Mouse (Mus musculus): ENCODE data around the gene Wdcp. TPM values are rescaled to one million over a fixed set of nuclear protein-coding genes. Genes with fewer than 3 reads are reported as not detected.
"Not testable (repeated sequence)": the region's sequence is repeated elsewhere in the genome, so short reads cannot be mapped to it uniquely, and the experiment has no call there.

Gene Wdcp
- total RNA-seq, 2 experiments from 2014 or later = 10.5 to 10.7 TPM

DNA sequence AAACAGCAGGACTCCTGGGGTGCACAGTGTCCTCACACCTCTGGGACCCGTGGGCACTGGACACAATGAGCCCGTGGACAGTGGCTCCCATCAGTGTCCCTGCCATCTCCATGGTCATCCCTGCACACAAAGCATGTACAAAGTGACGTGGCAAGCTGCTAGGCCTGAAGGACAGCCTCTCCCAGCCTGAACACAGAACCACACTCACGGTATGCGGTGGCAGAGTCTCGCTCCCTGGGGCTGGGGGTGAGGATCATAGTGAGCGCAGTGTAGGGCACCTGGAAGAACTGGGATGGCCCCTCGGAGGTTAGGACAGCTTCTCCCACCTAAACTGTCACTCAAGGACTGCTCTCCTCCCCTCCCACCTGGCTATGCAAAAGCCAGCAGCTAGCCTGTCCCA lies 25.8 kb downstream of the Wdcp start:
- DNase-seq (ENCODE audit: low spot score in 2 of 2) = no peak

GRCm38 (mm10) chr12:4871260-4871659 lies 28.2 kb downstream of the Wdcp start:
- DNase-seq (ENCODE audit: low spot score in 2 of 2) = no peak

DNA sequence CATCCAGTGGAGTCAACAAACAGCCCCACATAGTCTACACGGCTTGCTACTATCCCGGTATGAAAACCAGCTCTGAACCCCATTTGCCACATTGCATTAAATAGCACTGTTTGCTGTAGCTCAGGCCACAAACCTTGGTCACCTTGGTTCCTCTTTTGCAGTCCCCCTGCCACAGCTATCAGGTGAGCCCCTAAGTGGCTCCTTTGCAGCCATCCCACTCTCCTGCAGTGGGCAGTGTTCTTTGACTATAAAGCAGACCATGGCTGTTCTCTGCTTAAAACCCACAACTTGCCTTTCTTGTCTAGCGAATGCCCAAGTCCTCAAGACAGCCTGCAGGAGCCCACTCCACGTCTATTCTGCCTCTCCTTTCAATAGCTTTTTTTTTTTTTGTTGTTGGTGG lies 29.2 kb downstream of the Wdcp start:
- no peak for DNase-seq (ENCODE audit: low spot score in 2 of 2)

GRCm38 (mm10) chr12:4872983-4873477 lies 29.9 kb downstream of the Wdcp start:
- no peak for DNase-seq (ENCODE audit: low spot score in 2 of 2)

GRCm38 (mm10) chr12:4873531-4873930 lies 30.4 kb downstream of the Wdcp start:
- DNase-seq (ENCODE audit: low spot score in 2 of 2) = no peak

GRCm38 (mm10) chr12:4874161-4874927 lies 31.2 kb downstream of the Wdcp start, which contains the start of gene Mfsd2b:
TSS of gene Mfsd2b (minus strand) at chr12:4874359.
- DNase-seq (ENCODE audit: low spot score in 2 of 2) = peak; percentile 51 to 71

- DNase-seq (ENCODE audit: low spot score in 2 of 2) = no peak
Measured at GRCm38 (mm10) chr12:4875623-4876022, 32.5 kb downstream of the Wdcp start.

- no peak for DNase-seq (ENCODE audit: low spot score in 2 of 2)
Measured at GRCm38 (mm10) chr12:4878296-4878783, 35.2 kb downstream of the Wdcp start.

DNA sequence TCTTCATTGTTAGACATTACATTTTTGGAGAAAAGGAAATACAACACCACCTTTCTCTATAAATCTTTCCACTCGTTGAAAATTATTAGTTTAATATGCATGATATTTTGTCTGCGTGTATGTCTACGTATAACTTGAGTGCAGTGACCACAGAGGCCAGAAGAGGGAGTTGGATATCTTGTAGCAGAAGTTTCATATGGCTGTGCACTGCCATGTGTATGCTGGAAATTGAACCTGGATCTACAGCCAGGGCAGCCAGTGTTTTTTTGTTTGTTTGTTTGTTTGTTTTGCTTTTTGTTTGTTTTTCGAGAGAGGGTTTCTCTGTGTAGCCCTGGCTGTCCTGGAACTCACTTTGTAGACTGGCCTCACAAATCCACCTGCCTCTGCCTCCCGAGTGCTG lies 35.9 kb downstream of the Wdcp start:
- DNase-seq (ENCODE audit: low spot score in 2 of 2) = no peak

GRCm38 (mm10) chr12:4882086-4882485 lies 39.0 kb downstream of the Wdcp start:
- DNase-seq (ENCODE audit: low spot score in 2 of 2) = no peak

- DNase-seq (ENCODE audit: low spot score in 2 of 2) = no peak
Measured at GRCm38 (mm10) chr12:4885062-4885461, 42.0 kb downstream of the Wdcp start.

- DNase-seq (ENCODE audit: low spot score in 2 of 2) = not testable (repeated sequence)
Measured at GRCm38 (mm10) chr12:4886581-4886980, 43.5 kb downstream of the Wdcp start.

DNA sequence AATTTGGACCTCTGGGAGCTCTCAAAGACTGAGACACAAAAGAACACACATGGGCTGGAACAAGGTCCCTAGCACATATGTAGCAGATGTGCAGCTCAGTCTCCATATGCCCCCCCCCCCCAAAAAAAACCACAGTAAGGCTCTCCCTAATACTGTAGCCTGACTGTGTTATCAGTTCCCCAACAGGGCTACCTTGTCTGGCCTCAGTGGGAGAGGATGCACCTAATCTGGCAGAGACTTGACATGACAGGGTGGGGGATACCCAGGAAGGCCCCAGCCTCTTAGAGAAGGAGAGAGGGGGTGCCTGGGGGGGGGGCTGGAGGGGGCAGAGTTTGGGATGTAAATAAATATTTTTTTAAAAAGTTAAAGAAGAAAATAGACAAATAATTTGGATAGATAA lies 45.6 kb downstream of the Wdcp start:
- no peak for DNase-seq (ENCODE audit: low spot score in 2 of 2)

DNA sequence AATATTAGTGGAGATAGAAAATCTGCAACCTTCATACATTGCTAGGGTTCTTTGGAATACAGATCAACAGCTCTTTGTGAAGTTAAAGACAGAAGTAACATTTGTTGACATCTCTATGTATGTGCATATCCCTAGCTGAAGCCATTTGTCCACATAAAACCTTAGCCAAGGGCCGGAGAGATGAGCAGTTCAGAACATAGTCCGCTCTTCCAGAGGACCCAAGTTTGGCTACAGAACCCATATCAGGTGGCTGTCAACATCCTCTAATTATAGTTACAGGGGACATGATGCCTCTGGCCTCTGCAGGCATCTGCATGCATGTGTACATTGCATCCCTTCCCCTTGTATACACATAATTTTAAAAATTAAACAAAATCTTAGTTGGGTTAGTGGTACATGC lies 46.1 kb downstream of the Wdcp start:
- no peak for DNase-seq (ENCODE audit: low spot score in 2 of 2)

DNA sequence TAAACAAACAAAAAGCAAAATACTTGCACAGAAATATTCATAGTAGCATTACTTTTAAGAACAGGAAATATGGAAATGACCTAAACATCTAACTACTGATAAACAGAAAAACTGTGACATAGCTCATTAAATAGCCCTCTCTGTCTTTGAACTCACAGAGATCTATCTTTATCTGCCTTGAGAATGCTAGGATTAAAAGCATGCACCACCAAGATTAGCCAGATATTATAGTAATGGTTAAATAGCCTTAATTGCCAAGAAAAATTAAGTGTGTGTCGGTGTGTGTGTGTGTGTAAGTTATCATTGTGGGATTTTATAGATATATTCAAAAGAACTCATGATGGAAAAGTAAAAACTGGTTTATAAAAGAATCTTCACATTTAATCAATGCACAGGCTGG lies 46.8 kb downstream of the Wdcp start:
- DNase-seq (ENCODE audit: low spot score in 2 of 2) = no peak

DNA sequence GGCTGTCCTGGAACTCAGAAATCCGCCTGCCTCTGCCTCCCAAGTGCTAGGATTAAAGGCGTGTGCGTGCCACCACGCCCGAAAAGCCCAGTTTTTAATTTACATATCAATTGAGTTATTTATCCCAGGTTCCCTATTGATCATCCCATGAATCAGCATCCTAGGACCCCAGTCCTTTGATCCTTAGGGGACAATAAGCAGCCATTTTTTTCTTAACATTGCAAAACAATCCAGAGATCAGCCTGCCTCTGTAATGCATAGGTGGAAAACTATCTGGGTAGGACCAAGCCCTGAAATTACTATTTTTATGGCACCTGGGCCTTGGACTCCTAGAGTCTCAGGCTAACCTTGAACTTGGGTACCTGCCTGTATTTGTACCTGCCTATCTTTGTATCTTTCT lies 54.9 kb downstream of the Wdcp start:
- no peak for DNase-seq (ENCODE audit: low spot score in 2 of 2)

DNA sequence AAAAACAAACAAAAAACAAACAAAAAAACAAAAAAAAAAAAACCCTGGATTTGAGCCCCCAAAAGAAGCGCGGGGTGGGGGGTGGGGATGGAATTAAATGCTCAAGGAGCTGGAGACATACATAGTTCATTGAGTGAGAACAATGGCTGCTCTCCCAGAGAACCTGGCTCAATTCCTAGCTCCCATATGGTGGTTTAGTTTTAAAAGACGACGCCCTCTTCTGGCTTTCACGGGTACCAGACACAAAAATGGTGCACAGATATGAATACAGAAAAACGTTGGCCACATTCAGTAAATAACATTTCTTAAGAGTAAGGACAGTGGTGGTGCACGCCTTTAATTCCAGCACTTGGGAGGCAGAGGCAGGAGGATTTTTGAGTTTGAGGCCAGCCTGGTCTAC lies 62.8 kb downstream of the Wdcp start:
- no peak for DNase-seq (ENCODE audit: low spot score in 2 of 2)

GRCm38 (mm10) chr12:4906476-4906875 lies 63.4 kb downstream of the Wdcp start:
- DNase-seq (ENCODE audit: low spot score in 2 of 2) = no peak

DNA sequence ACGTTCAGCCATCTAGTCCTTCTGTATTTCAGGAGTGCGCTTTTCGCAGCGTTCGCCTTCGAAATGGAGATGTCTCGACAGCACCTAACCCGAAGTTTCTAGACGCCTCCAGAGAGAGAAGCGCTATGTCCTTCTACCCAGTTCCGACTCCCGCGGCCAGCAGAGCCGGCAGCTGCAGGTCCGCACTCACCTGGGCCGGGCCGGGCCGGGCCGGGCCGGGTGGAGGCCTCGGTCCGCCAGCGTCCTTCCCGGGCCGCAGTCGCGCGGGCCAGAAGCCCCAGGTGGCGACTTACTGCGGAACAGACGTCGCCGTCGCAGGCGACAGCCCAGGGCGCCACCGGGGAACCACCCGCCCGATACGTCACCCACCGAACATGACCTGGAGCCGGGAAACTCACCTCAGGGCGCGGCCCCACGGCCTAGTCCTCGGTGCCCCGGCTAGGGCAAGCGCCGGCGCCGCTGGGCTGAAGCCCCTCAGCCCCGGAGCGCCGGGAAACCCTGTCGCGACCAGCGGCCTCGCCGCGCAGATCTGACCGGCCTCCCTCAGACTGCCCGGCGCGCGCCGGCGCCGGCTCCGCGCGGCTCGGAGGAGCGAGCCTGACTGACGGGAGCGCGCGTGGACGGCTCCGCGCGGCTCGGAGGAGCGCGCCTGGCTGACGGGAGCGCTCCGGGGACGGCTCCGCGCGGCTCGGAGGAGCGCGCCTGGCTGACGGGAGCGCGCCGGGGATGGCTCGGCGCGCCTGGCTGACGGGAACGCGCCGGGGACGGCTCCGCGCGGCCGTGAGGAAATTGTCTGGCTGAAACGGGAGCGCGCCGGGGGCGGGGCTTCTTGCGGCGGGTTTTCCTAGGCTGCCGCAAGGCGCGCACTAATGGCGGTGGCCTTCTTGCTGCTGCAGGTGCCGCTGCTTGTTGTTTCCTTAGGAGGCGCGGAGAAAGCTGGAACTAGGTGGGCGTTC lies 64.1 kb downstream of the Wdcp start, which contains the start of gene Ubxn2a:
Ubxn2a (minus strand) TSS at position 755 of the 956 bp plus-strand sequence.
- DNase-seq (ENCODE audit: low spot score in 2 of 2) = peak; percentile 92 to 96

DNA sequence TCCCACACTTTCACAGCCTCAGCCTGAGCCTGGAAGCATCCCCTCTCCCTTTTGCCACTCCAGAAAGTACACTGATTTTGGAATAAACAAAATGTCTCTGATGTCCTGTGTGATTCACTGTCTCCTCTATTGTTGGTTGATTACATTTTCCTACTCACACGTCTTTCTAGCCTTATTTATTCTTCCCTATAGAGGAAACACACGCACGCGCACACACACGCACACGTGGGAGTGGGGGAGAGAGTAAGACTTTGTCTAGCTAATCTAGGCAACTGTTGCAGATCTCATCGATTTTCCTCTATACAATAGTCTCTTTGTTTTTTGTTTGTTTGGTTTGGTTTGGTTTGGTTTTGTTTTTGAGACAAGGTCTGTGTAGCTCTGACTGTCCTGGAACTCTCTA lies 65.3 kb downstream of the Wdcp start:
- DNase-seq (ENCODE audit: low spot score in 2 of 2) = no peak

Data from gastrocnemius, postnatal 4 days (tissue).